Mouse (Mus musculus) CD4-positive helper T cell, adult 2 months (primary cell): Measurements from ENCODE around the gene Hoxc12.

Experiments used
- DNase-seq: peaks from one replicate; pipeline ENCODE4 v3.0.0-alpha.2; 2012; ENCODE audit warnings: low read depth, missing footprints, low spot score

The Hoxc12 gene

DNA sequence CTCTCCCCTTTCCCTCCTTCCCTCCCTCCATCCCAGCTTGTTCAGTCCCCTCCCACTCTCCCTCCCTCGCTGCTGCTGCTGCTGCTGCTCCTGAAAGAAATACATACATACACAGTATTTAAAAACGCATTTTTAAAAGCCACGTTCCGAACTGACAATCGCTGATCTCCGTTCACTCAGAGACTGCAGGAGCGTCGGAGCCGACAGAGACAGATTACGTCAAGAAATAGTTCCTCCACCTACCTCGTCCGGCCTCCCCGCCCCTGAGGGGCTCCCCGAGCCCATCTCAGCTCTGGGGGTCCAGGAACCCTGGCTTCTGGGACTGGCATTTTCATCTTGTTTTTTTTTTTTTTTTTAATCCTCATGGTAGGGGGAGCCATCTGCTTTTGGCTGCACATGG is 44.4 kb downstream of the Hoxc12 start:
- DNase-seq, result no peak

DNA sequence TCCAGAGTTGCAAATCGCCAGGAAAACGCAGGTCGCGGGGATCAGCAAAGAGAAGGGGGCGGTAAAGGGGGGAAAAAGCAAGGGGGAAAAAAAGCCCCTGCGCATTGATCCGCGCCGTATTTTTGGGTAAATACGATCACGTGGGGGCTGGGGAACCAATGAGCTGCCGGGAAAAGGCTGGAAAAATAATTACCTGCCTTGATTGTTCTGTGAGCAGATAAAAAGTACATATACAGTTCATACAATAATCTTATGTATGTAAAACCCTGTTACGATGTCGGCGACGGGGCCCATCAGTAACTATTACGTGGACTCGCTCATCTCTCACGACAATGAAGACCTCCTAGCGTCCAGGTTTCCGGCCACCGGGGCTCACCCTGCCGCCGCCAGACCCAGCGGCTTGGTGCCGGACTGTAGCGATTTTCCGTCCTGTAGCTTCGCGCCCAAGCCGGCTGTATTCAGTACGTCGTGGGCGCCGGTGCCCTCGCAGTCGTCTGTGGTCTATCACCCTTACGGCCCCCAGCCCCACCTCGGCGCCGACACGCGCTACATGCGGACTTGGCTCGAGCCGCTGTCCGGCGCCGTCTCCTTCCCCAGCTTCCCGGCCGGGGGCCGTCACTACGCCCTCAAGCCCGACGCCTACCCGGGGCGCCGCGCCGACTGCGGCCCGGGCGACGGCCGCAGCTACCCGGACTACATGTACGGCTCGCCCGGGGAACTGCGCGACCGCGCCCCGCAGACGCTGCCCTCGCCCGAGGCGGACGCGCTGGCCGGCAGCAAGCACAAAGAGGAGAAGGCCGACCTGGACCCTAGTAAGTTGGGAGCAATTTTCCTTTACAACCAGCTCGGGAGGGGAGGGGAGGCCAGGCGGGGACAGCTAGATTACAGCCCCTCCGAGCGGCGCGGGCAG is 45.1 kb downstream of the Hoxc12 start:
- DNase-seq, result peak; percentile 40

DNA sequence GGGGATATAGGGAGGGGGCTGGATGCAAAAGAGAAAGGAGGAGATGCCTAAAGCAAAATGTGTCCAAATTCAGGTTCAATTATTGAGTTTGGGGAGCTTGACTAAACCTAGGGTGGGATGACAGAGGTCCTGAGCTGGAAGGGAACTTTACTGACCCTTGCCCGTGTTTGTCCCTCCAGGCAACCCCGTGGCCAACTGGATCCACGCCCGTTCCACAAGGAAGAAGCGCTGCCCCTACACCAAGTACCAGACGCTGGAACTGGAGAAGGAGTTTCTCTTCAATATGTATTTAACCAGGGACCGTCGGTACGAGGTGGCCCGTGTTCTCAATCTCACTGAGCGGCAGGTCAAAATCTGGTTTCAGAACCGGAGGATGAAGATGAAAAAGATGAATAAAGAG is 47.2 kb downstream of the Hoxc12 start:
- no peak for DNase-seq

- DNase-seq, result no peak
Observed at GRCm38 (mm10) chr15:102984521-102984920, 48.0 kb downstream of the Hoxc12 start.

- no peak for DNase-seq
Observed at GRCm38 (mm10) chr15:102984925-102985324, 48.4 kb downstream of the Hoxc12 start.

DNA sequence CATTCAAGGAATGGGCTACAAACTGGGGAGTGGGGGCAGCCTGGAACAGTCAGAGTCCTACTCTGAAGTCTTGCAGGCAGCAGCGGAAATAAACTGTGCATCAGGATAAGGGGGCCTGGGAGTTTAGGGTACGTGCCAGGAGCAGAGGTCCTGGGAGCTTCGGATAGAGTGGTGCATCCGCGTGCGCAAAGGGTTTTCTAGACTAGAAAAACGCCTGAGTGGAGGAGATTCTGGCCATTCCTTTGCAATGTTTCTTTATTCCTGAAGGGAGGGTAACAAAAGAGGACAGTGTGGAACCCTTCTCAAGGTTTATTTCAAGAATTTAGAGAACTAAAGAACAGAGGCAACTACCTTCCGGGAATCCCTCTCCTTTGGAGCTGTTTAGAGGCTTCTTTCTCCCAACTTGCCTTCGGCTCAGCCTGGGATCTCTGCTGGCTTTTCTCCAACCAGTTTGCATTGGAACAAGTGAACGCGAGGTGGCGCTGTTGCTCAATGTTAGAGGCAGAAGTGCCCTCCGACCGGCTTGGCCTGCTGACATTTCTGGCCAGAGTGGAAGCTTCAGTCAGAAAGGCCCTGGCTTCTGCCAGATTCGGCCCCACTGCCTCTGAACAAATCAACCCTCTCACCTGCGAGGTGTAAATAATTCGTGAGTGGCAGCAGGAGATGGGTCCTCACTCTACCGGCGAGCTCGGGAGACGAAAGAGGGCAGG is 50.7 kb downstream of the Hoxc12 start:
- peak; percentile 67 for DNase-seq

GRCm38 (mm10) chr15:102988078-102988477 is 51.5 kb downstream of the Hoxc12 start:
- DNase-seq, result no peak
